Mouse (Mus musculus) lung, adult 2 months (tissue): Measurements from ENCODE around the gene Trap1a. TPM values are rescaled to one million over a fixed set of nuclear protein-coding genes. Genes with fewer than 3 reads are reported as not detected.

Experiments
- DNase-seq: peaks from one replicate; pipeline ENCODE4 v3.0.0; 2022
- H3K4me1 ChIP-seq: fragments of 200-500 bp; 2 replicates; pipeline ENCODE4 v1.6.1; 2011; ENCODE audit warnings: low read length; ENCODE audit not compliant: control insufficient read depth, insufficient read depth
- H3K4me3 ChIP-seq: fragments of 200-500 bp; replicated peaks from 2 replicates; pipeline ENCODE3; 2011; ENCODE audit warnings: low read depth, mild to moderate bottlenecking, control low read depth, low read length; ENCODE audit errors: extremely low read depth
- CTCF ChIP-seq: fragments of 200-500 bp; IDR thresholded peaks from 2 replicates; pipeline ENCODE4 v1.5.1; 2011; ENCODE audit warnings: mild to moderate bottlenecking, low read length, control low read depth; ENCODE audit not compliant: insufficient read depth
- POLR2A ChIP-seq: fragments of 200-500 bp; IDR thresholded peaks from 2 replicates; pipeline ENCODE4 v1.6.1; 2011; ENCODE audit warnings: low read depth, mild to moderate bottlenecking, control low read depth, low read length, borderline replicate concordance; ENCODE audit errors: extremely low read depth
- WGBS: fragments of 180-500 bp; shearing (Covaris S2); methylation state at CpG from one replicate; pipeline ENCODE4 v1.1.7; 2018; 5-methylcytosine and 5-hydroxymethylcytosine counted together
- polyA plus RNA-seq: library from polyadenylated mRNA; depleted of rRNA; stranded (reverse); fragments of >200 nt; gene quantifications from 2 replicates; pipeline ENCODE4 v1.2.3, GENCODE M21; 2012; rRNA removed

The Trap1a gene
- polyA plus RNA-seq, 1 experiment, result not detected

- WGBS, result 49% methylated on average over 5 of the region's 5 CpGs
- no peak for DNase-seq
Observed at GRCm38 (mm10) chrX:139352192-139352772, 18.8 kb downstream of the Trap1a start.

GRCm38 (mm10) chrX:139357639-139358260 lies 24.3 kb downstream of the Trap1a start:
- Histone ChIP-seq H3K4me3 (no peak overlapping the region), H3K4me1 (no peaks in the 10 kb centered on the region)
- peak; percentile 9 for DNase-seq
- TF ChIP-seq POLR2A, result no peak
- WGBS, result 59% methylated on average over 7 of the region's 7 CpGs

More at GRCm38 (mm10) chrX:139352192-139352772, 18.8 kb downstream of the Trap1a start:
- no peak for TF ChIP-seq CTCF
- TF ChIP-seq POLR2A, result no peak
- no peak overlapping the region for H3K4me3 ChIP-seq
- H3K4me1 ChIP-seq, result no peaks in the 10 kb centered on the region

GRCm38 (mm10) chrX:139358361-139358760 lies 24.9 kb downstream of the Trap1a start:
- 69% methylated on average over 18 of the region's 18 CpGs for WGBS
- TF ChIP-seq POLR2A (no peak), CTCF (no peak)

GRCm38 (mm10) chrX:139366837-139367528 lies 33.5 kb downstream of the Trap1a start:
- WGBS, result 72% methylated on average over 3 of the region's 3 CpGs
- Histone ChIP-seq H3K4me1 (no peaks in the 10 kb centered on the region), H3K4me3 (no peak overlapping the region)
- no peak for DNase-seq
- TF ChIP-seq CTCF (no peak), POLR2A (no peak)

More at GRCm38 (mm10) chrX:139358361-139358760, 24.9 kb downstream of the Trap1a start:
- H3K4me3 ChIP-seq, result no peak overlapping the region
- no peak for DNase-seq
- H3K4me1 ChIP-seq, result no peaks in the 10 kb centered on the region

GRCm38 (mm10) chrX:139367529-139367908 lies 34.0 kb downstream of the Trap1a start:
- Histone ChIP-seq H3K4me1 (no peaks in the 10 kb centered on the region), H3K4me3 (no peak overlapping the region)
- TF ChIP-seq POLR2A (no peak), CTCF (no peak)
- DNase-seq, result no peak

- no peak for DNase-seq
- Histone ChIP-seq H3K4me1 (no peaks in the 10 kb centered on the region), H3K4me3 (no peak overlapping the region)
- no peak for TF ChIP-seq CTCF
- no peak for TF ChIP-seq POLR2A
- WGBS, result 50% methylated on average over 4 of the region's 4 CpGs
Observed at GRCm38 (mm10) chrX:139369122-139369521, 35.6 kb downstream of the Trap1a start.

GRCm38 (mm10) chrX:139372665-139373064 lies 39.2 kb downstream of the Trap1a start:
- TF ChIP-seq POLR2A (no peak), CTCF (no peak)
- Histone ChIP-seq H3K4me1 (no peaks in the 10 kb centered on the region), H3K4me3 (no peak overlapping the region)
- DNase-seq, result no peak

Other genes with a start within 250 kb of the Trap1a start
- gene Serpina7, start 248.4 kb upstream of the Trap1a start, polyA plus RNA-seq, result 0.15 TPM in 2 replicates
- gene 4930513O06Rik, start 247.4 kb upstream of the Trap1a start, polyA plus RNA-seq, result not detected in 2 replicates
- gene 4933428M09Rik, start 154.5 kb upstream of the Trap1a start, polyA plus RNA-seq, result not detected in 2 replicates
- gene Mum1l1, start 123.6 kb upstream of the Trap1a start, polyA plus RNA-seq, result 0.54 and 1.2 TPM in 2 replicates
- gene D330045A20Rik, start 146.7 kb downstream of the Trap1a start, polyA plus RNA-seq, result 0.05 and 0.11 TPM in 2 replicates
- gene Rnf128, start 229.6 kb downstream of the Trap1a start, polyA plus RNA-seq, result 1.4 and 1.5 TPM in 2 replicates